Mouse (Mus musculus) central nervous system, embryonic 11.5 days (tissue): ENCODE measurements around the gene Slc39a12. TPM values are rescaled to one million over a fixed set of nuclear protein-coding genes. Genes with fewer than 3 reads are reported as not detected.

Source experiments
- polyA plus RNA-seq: library from polyadenylated mRNA; depleted of rRNA; stranded (reverse); fragments of >200 nt; gene quantifications from 2 replicates; pipeline ENCODE4 v1.2.3, GENCODE M21; 2012; rRNA removed

Slc39a12 gene
- 0.65 and 0.80 TPM in 2 replicates for polyA plus RNA-seq

GRCm38 (mm10) chr2:14388162-14388561 is at the start of gene Slc39a12:
Slc39a12 (plus strand) TSS chr2:14388316.

Other genes with a start within 250 kb of the Slc39a12 start
- gene Tmem236, start 213.8 kb upstream of the Slc39a12 start, polyA plus RNA-seq: 0.05 and 0.11 TPM in 2 replicates
- gene Mrc1, start 158.9 kb upstream of the Slc39a12 start, polyA plus RNA-seq: 5.7 and 6.3 TPM in 2 replicates
- 4.0 and 4.8 TPM in 2 replicates for gene Cacnb2, start 214.8 kb downstream of the Slc39a12 start, polyA plus RNA-seq